Mouse (Mus musculus) stomach, embryonic 14.5 days (tissue): Measurements from ENCODE around the gene Neurl1a. TPM values are rescaled to one million over a fixed set of nuclear protein-coding genes. Genes with fewer than 3 reads are reported as not detected.
"Not testable (repeated sequence)": the region's sequence is repeated elsewhere in the genome, so short reads cannot be mapped to it uniquely, and the experiment has no call there.

ENCODE experiments used
- ATAC-seq: fragments of 200-750 bp; cut with Nextera tagmentation; 2 replicates; pipeline ENCODE4 v1.8.0; 2017; ENCODE audit warnings: low read depth, moderate TSS enrichment; ENCODE audit not compliant: insufficient number of reproducible peaks, insufficient read depth, low FRiP score
- H3K27ac ChIP-seq: fragments of 300-500 bp; sonication (generic); 2 replicates; pipeline ENCODE4 v1.5.1; 2014; ENCODE audit warnings: mild to moderate bottlenecking, low read length, moderate library complexity, mixed read lengths
- H3K27me3 ChIP-seq: fragments of 300-500 bp; sonication (generic); 2 replicates; pipeline ENCODE4 v1.6.1; 2014; ENCODE audit warnings: low read length, control low read depth, mixed read lengths; ENCODE audit not compliant: control insufficient read depth, insufficient read depth
- H3K36me3 ChIP-seq: fragments of 300-500 bp; sonication (generic); 2 replicates; pipeline ENCODE4 v1.6.1; 2014; ENCODE audit warnings: mild to moderate bottlenecking, control low read depth, low read length, moderate library complexity, mixed read lengths; ENCODE audit not compliant: control insufficient read depth, insufficient read depth
- H3K4me1 ChIP-seq: fragments of 300-500 bp; sonication (generic); 2 replicates; pipeline ENCODE4 v1.6.1; 2014; ENCODE audit warnings: low read length, control low read depth, mixed read lengths; ENCODE audit not compliant: control insufficient read depth, insufficient read depth
- H3K4me2 ChIP-seq: fragments of 300-500 bp; sonication (generic); replicated peaks from 2 replicates; pipeline ENCODE4 v1.6.1; 2014; ENCODE audit warnings: low read depth, low read length, control low read depth
- H3K4me3 ChIP-seq: fragments of 300-500 bp; sonication (generic); 2 replicates; pipeline ENCODE4 v1.5.1; 2014; ENCODE audit warnings: low read depth, low read length, control low read depth
- H3K9ac ChIP-seq: fragments of 300-500 bp; sonication (generic); replicated peaks from 2 replicates; pipeline ENCODE4 v1.6.1; 2014; ENCODE audit warnings: low read depth, mild to moderate bottlenecking, control low read depth, low read length, moderate library complexity, mixed read lengths
- H3K9me3 ChIP-seq: fragments of 300-500 bp; sonication (generic); 2 replicates; pipeline ENCODE4 v1.6.1; 2016; ENCODE audit warnings: low read depth, low read length, control low read depth; ENCODE audit not compliant: control insufficient read depth
- WGBS: fragments of 180-500 bp; shearing (Covaris S2); extraction: QIAGEN DNeasy Blood & Tissue Kit; methylation state at CpG from one replicate; pipeline ENCODE4 v1.1.7; 2014; 5-methylcytosine and 5-hydroxymethylcytosine counted together
- polyA plus RNA-seq: library from polyadenylated mRNA; unstranded; fragments of >200 nt; fragmentation: Nextera tagmentation; extraction: Ambion mirVana; gene quantifications from 2 replicates; pipeline ENCODE4 v1.2.1, GENCODE M21; 2014

Gene Neurl1a
- polyA plus RNA-seq, 1 experiment from 2014 or later, result 10.2 TPM

- not testable (repeated sequence) for H3K9ac ChIP-seq, H3K4me2 ChIP-seq, H3K4me3 ChIP-seq, H3K36me3 ChIP-seq, H3K27me3 ChIP-seq, H3K27ac ChIP-seq, H3K9me3 ChIP-seq, ATAC-seq
- H3K4me1 ChIP-seq, result peaks cover 20% of the 10 kb centered on the region
- WGBS, result 28% methylated on average over 7 of the region's 7 CpGs
Observed at GRCm38 (mm10) chr19:47139611-47140010, 39.0 kb upstream of the Neurl1a start.

DNA sequence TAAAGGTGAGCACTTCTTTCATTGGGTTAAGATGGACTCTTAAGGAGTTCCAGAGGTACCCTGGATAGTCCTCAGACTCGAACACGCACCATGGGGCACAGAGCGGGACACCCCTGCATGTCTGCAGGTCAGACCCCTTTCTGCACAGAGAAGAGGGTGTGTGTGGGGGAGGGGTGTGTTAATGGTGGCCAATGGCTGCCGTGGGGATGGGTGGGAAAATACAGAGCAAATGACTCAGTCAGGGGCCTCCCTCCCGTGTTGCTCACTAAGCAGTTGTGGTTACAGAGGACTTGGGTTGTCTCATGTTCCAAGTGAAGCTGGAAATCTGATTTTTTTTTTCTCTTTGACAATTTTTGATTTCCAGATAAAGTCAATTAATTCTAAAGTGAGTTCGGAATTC, 36.2 kb upstream of the Neurl1a start:
- Histone ChIP-seq H3K27ac (no peak overlapping the region), H3K9me3 (no peaks in the 10 kb centered on the region), H3K4me3 (no peak overlapping the region), H3K9ac (no peak overlapping the region), H3K4me2 (no peak overlapping the region), H3K36me3 (no peaks in the 10 kb centered on the region), H3K4me1 (peaks cover 9% of the 10 kb centered on the region), H3K27me3 (no peaks in the 10 kb centered on the region)
- ATAC-seq, result no peak
- WGBS, result 76% methylated on average over 6 of the region's 6 CpGs

- ATAC-seq, result no peak
Observed at GRCm38 (mm10) chr19:47144154-47144553, 34.5 kb upstream of the Neurl1a start, which contains the start of gene Calhm1. Gene Calhm1, minus strand, starts transcription at chr19:47144254.

DNA sequence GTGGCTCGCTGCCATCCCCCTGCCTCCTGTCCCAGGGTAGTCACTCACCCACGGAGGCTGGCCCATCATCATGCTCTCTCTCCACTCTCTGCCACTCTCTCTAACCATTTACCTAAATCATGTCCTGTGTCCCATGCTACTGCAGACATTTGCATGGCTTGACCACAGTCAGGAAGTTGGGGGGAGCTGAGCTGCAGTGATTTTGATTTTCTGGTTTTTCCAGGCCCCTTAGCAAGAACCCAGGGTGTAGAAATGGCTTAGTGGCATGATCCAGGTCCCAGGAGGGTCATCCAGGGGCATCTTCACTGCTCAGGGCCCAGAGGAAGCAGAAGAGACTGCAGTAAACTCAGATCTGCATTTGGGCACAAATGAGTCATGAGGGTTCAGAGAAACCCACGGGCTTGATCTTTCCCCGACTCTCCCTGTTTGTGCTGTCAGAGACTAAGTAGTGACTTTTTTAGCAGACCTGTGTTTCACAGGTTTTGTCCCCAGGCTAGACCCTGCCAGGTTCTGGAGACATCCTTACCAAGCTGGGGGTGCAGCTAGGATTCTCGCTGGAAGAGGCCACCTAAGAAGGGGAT, 30.3 kb upstream of the Neurl1a start:
- WGBS, result 69% methylated on average over 5 of the region's 5 CpGs
- H3K4me3 ChIP-seq, result no peak overlapping the region
- no peak overlapping the region for H3K4me2 ChIP-seq
- no peaks in the 10 kb centered on the region for H3K9me3 ChIP-seq
- no peak overlapping the region for H3K9ac ChIP-seq
- H3K27me3 ChIP-seq, result no peaks in the 10 kb centered on the region
- no peak overlapping the region for H3K27ac ChIP-seq
- no peaks in the 10 kb centered on the region for H3K36me3 ChIP-seq
- ATAC-seq, result no peak
- H3K4me1 ChIP-seq, result no peaks in the 10 kb centered on the region

More at GRCm38 (mm10) chr19:47144154-47144553, 34.5 kb upstream of the Neurl1a start, which contains the start of gene Calhm1:
- no peak within 1 kb of the TSS for H3K4me3 ChIP-seq
- H3K27me3 ChIP-seq, result no peaks in the 10 kb centered on the region
- no peaks in the 10 kb centered on the region for H3K36me3 ChIP-seq
- H3K4me1 ChIP-seq, result no peaks in the 10 kb centered on the region
- 90% methylated on average over 6 of the region's 6 CpGs for WGBS
- no peak within 1 kb of the TSS for H3K27ac ChIP-seq
- H3K9me3 ChIP-seq, result no peaks in the 10 kb centered on the region
- no peak within 1 kb of the TSS for H3K4me2 ChIP-seq
- H3K9ac ChIP-seq, result no peak within 1 kb of the TSS

DNA sequence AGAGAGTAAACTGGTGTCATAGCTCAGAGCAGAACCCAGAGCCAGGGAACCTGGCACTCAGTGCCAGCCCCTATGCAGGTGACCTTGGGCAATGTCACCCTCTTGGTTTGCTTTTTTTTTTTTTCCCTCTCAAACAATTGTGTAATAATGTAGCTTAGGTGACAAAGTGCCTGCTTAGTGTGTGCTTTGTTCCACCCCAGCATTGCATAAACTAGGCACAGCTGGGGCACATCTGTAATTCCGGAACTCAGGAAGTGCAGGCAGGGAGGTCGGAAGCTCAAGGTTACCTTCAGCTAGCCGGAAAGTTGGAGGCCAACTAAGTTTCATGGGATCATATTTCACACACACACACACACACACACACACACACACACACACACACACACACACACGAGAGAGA, 28.8 kb upstream of the Neurl1a start:
- Histone ChIP-seq H3K4me3 (no peak overlapping the region), H3K27me3 (no peaks in the 10 kb centered on the region), H3K9me3 (no peaks in the 10 kb centered on the region), H3K9ac (no peak overlapping the region), H3K27ac (no peak overlapping the region), H3K4me2 (no peak overlapping the region), H3K36me3 (no peaks in the 10 kb centered on the region), H3K4me1 (no peaks in the 10 kb centered on the region)
- ATAC-seq, result no peak
- 39% methylated on average over 4 of the region's 4 CpGs for WGBS

- Histone ChIP-seq H3K4me3 (0 out of 2 replicates have a peak overlapping the region, but pooled peaks have one; percentile 23), H3K27ac (no peak overlapping the region), H3K36me3 (no peaks in the 10 kb centered on the region), H3K9me3 (no peaks in the 10 kb centered on the region), H3K9ac (no peak overlapping the region), H3K4me2 (peak overlapping the region; percentile 46), H3K27me3 (no peaks in the 10 kb centered on the region), H3K4me1 (no peaks in the 10 kb centered on the region)
- no peak for ATAC-seq
- 28% methylated on average over 32 of the region's 32 CpGs for WGBS
Observed at GRCm38 (mm10) chr19:47151332-47152061, 27.1 kb upstream of the Neurl1a start.

- no peaks in the 10 kb centered on the region for H3K27me3 ChIP-seq
- H3K4me2 ChIP-seq, result peak overlapping the region; percentile 46
- 0 out of 2 replicates have a peak overlapping the region, but pooled peaks have one; percentile 23 for H3K4me3 ChIP-seq
- WGBS, result 66% methylated on average over 12 of the region's 12 CpGs
- ATAC-seq, result no peak
- H3K36me3 ChIP-seq, result no peaks in the 10 kb centered on the region
- no peaks in the 10 kb centered on the region for H3K4me1 ChIP-seq
- H3K9me3 ChIP-seq, result no peaks in the 10 kb centered on the region
- H3K9ac ChIP-seq, result no peak overlapping the region
- H3K27ac ChIP-seq, result no peak overlapping the region
Observed at GRCm38 (mm10) chr19:47152062-47152369, 26.6 kb upstream of the Neurl1a start.

DNA sequence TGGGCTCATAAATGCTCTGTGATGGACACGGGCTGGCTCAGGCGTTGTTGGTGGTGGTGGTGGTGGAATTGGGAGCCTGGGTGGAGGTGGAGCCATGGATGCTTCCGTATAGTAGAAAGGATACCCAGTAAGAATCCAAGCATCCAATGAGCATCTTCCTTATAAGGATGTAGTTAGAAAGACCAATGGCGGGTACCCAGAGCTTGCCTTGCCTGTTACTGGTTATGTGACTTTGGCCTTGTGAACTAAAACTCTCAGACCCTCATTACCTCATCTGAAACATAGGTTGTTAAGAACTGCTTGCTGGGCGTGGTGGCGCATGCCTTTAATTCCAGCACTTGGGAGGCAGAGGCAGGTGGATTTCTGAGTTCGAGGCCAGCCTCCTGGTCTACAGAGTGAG, 24.9 kb upstream of the Neurl1a start:
- Histone ChIP-seq H3K4me3 (no peak overlapping the region), H3K9me3 (no peaks in the 10 kb centered on the region), H3K9ac (no peak overlapping the region), H3K27ac (no peak overlapping the region), H3K4me2 (no peak overlapping the region), H3K27me3 (no peaks in the 10 kb centered on the region), H3K4me1 (no peaks in the 10 kb centered on the region), H3K36me3 (no peaks in the 10 kb centered on the region)
- no peak for ATAC-seq
- 91% methylated on average over 7 of the region's 7 CpGs for WGBS
